Mouse (Mus musculus) spleen, adult 2 months (tissue): ENCODE results near the gene Dusp19.

Experiments used
- CTCF ChIP-seq: fragments of 200-500 bp; IDR thresholded peaks from 2 replicates; pipeline ENCODE4 v1.5.1; 2011; ENCODE audit warnings: mild to moderate bottlenecking, inconsistent platforms; ENCODE audit not compliant: insufficient read depth, insufficient read length, insufficient replicate concordance; ENCODE audit errors: extremely low read depth
- POLR2A ChIP-seq: fragments of 200-500 bp; IDR thresholded peaks from 2 replicates; pipeline ENCODE4 v1.6.1; 2011; ENCODE audit warnings: low read depth, low read length, inconsistent platforms

GRCm38 (mm10) chr2:80602756-80603155 is 14.1 kb upstream of the Dusp19 start:
- TF ChIP-seq CTCF (no peak), POLR2A (no peak)
